Mouse (Mus musculus): ENCODE data around the gene Piga. TPM values are rescaled to one million over a fixed set of nuclear protein-coding genes. Genes with fewer than 3 reads are reported as not detected.

The Piga gene
- total and polyA plus RNA-seq, 3 experiments, result 9.2 to 17.8 (median 14.7) TPM

- in situ Hi-C loops (cut with MboI; ENCODE audit: low pct_ligation_motif_present, low pct_unique_long_range_greater_than_20kb, low sequenced_read_pairs), result no loop called here
- Histone ChIP-seq H3K79me2 (replicated peaks; ENCODE audit: control insufficient read depth, extremely low read depth, insufficient read depth, poor library complexity, severe bottlenecking) (no peaks in the 10 kb centered on the region), H3K9ac (ENCODE audit: insufficient read depth, low read depth) (no peak overlapping the region), H3K4me1 (ENCODE audit: control insufficient read depth in 1 of 2, insufficient read depth in 2 of 2) (peaks cover 5 to 19% of the 10 kb centered on the region in 2 experiments; a peak in 3 of 4 replicates), H3K9me3 (replicated peaks; ENCODE audit: low read length) (no peaks in the 10 kb centered on the region), H3K27ac (ENCODE audit: insufficient read depth, low read depth) (no peak overlapping the region), H3K4me3 (replicated peaks in 1 of 3; ENCODE audit: low read depth in 2 of 3, low read length in 2 of 3, poor library complexity in 1 of 3) (no peak overlapping the region), H3K36me3 (replicated peaks in 1 of 2; ENCODE audit: control insufficient read depth in 1 of 2, insufficient read depth in 1 of 2, low read length in 1 of 2) (no peaks in the 10 kb centered on the region), H3K27me3 (replicated peaks) (no peaks in the 10 kb centered on the region), H3K4me2 (ENCODE audit: insufficient read depth, low read depth, poor library complexity, severe bottlenecking) (no peak overlapping the region)
- dilution Hi-C loops (cut with MboI; ENCODE audit: extremely low pct_ligation_motif_present, extremely low pct_unique_long_range_greater_than_20kb, low sequenced_read_pairs), result no loop called here
- no peak for TF ChIP-seq TCF12 (IDR thresholded peaks at IDR 0.05; ENCODE audit: low read depth, low read length)
- TF ChIP-seq USF1 (IDR thresholded peaks at IDR 0.05; ENCODE audit: low read depth, low read length), result no peak
- TF ChIP-seq KAT2A (IDR thresholded peaks at IDR 0.05; ENCODE audit: insufficient replicate concordance, low read length), result no peak
- TF ChIP-seq MYC (IDR thresholded peaks at IDR 0.05; ENCODE audit: low read depth, low read length), result no peak
- TF ChIP-seq E2F4 (IDR thresholded peaks at IDR 0.05; ENCODE audit: insufficient replicate concordance, low read depth, low read length), result no peak
- no peak for TF ChIP-seq SIN3A (IDR thresholded peaks at IDR 0.05; ENCODE audit: low read length)
- TF ChIP-seq BHLHE40 (IDR thresholded peaks at IDR 0.05; ENCODE audit: low read depth, low read length), result no peak
- TF ChIP-seq POLR2AphosphoS2 (IDR thresholded peaks at IDR 0.05; ENCODE audit: low read depth, low read length), result no peak
- TF ChIP-seq ZC3H11A (IDR thresholded peaks at IDR 0.05; ENCODE audit: low read depth, low read length), result no peak
- TF ChIP-seq CTCF (conservative IDR thresholded peaks at IDR 0.05 in 1 of 2, IDR thresholded peaks at IDR 0.05 in 1 of 2; ENCODE audit: low read depth in 2 of 2, low read length in 2 of 2), result no peak
- no peak for TF ChIP-seq ZKSCAN1 (IDR thresholded peaks at IDR 0.05; ENCODE audit: borderline replicate concordance, low read depth, low read length)
- TF ChIP-seq ZMIZ1 (IDR thresholded peaks at IDR 0.05; ENCODE audit: low read depth, low read length), result no peak
- no peak for TF ChIP-seq POLR2A (IDR thresholded peaks at IDR 0.05; ENCODE audit: low read depth, low read length)
- no peak for TF ChIP-seq RCOR1 (conservative IDR thresholded peaks at IDR 0.05; ENCODE audit: low read depth, low read length)
- TF ChIP-seq UBTF (IDR thresholded peaks at IDR 0.05; ENCODE audit: low read depth, low read length), result no peak
- TF ChIP-seq MAX (IDR thresholded peaks at IDR 0.05; ENCODE audit: low read length), result no peak
- DNase-seq (ENCODE audit: extremely low read depth), result no peak
Observed at GRCm38 (mm10) chrX:164405080-164405649, 14.4 kb upstream of the Piga start.

GRCm38 (mm10) chrX:164406133-164407022 is 13.2 kb upstream of the Piga start:
- TF ChIP-seq NELFE (IDR thresholded peaks at IDR 0.05; ENCODE audit: low read depth, low read length) (no peak), RCOR1 (conservative IDR thresholded peaks at IDR 0.05; ENCODE audit: low read depth, low read length) (no peak)
- Histone ChIP-seq H3K36me3 (replicated peaks in 1 of 2; ENCODE audit: control insufficient read depth in 1 of 2, insufficient read depth in 1 of 2, low read length in 1 of 2) (no peaks in the 10 kb centered on the region), H3K9me3 (replicated peaks; ENCODE audit: low read length) (no peaks in the 10 kb centered on the region), H3K79me2 (replicated peaks; ENCODE audit: control insufficient read depth, extremely low read depth, insufficient read depth, poor library complexity, severe bottlenecking) (no peaks in the 10 kb centered on the region), H3K4me2 (ENCODE audit: insufficient read depth, low read depth, poor library complexity, severe bottlenecking) (no peak overlapping the region), H3K27ac (ENCODE audit: insufficient read depth, low read depth) (no peak overlapping the region), H3K27me3 (replicated peaks) (no peaks in the 10 kb centered on the region), H3K9ac (ENCODE audit: insufficient read depth, low read depth) (no peak overlapping the region), H3K4me3 (replicated peaks in 1 of 3; ENCODE audit: low read depth in 2 of 3, low read length in 2 of 3, poor library complexity in 1 of 3) (no peak overlapping the region), H3K4me1 (ENCODE audit: control insufficient read depth in 1 of 2, insufficient read depth in 2 of 2) (peaks cover 5 to 19% of the 10 kb centered on the region in 2 experiments; a peak in 3 of 4 replicates)
- dilution Hi-C loops (cut with MboI; ENCODE audit: extremely low pct_ligation_motif_present, extremely low pct_unique_long_range_greater_than_20kb, low sequenced_read_pairs), result no loop called here
- in situ Hi-C loops (cut with MboI; ENCODE audit: low pct_ligation_motif_present, low pct_unique_long_range_greater_than_20kb, low sequenced_read_pairs), result no loop called here
- DNase-seq (ENCODE audit: extremely low read depth), result no peak

All from CH12.LX (cell line).